Mouse (Mus musculus) stomach, postnatal 0 days (tissue): Measurements from ENCODE around the gene Megf11.

ENCODE experiments used
- CTCF ChIP-seq: IDR thresholded peaks from 2 replicates; pipeline ENCODE4 v1.5.1; 2016; ENCODE audit warnings: antibody characterized with exemption, low read depth, mild to moderate bottlenecking, moderate library complexity
- EP300 ChIP-seq: optimal IDR thresholded peaks from 2 replicates; pipeline ENCODE3; 2016; ENCODE audit warnings: antibody characterized with exemption

GRCm38 (mm10) chr9:64737406-64738201 is 352.2 kb downstream of the Megf11 start, which contains the start of gene Rab11a:
- TF ChIP-seq CTCF = peak; percentile 44; the same call in 1 of the 2 replicates
- TF ChIP-seq EP300 = peak; percentile 88
